Mouse (Mus musculus) fat pad, adult 2 months (tissue): ENCODE results near the gene Sbno2.

Experiments used
- DNase-seq: peaks from one replicate; pipeline ENCODE4 v3.0.0-alpha.2; 2011; ENCODE audit warnings: low read depth, low spot score; ENCODE audit errors: extremely low read depth

Gene Sbno2

DNA sequence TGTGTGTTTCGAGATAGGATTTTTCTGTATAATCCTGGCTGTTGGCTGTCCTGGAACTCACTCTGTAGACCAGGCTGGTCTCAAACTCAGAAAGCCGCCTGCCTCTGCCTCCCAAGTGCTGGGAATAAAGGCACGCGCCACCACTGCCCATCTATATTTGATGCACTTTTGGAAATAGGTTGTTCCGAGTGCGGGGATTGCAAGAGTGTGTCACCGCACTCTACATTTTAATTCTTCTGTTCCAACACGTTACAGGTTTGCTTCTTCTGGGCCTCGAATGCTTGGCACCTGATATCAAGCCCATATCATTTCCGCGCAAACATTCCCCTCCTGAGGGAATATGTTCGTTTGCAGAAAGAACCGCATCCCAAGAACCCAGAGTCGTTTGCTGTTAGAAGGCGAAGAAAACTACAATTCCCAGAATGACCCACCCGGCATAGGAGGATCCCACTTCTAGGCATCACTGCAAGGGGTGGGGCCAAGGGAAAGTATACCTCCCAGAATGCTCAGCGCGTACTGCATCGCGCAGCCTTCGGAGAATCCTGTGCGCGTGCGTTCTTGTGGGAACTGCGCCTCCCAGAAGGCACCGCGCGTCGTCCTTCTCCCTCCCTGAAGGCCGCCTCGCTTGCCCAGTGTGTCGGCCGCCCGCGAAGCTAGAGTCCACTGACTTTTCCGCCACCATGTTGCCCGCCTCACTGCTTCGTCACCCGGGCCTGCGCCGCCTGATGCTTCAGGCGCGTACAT lies 36.6 kb upstream of the Sbno2 start:
- peak; percentile 85 for DNase-seq

DNA sequence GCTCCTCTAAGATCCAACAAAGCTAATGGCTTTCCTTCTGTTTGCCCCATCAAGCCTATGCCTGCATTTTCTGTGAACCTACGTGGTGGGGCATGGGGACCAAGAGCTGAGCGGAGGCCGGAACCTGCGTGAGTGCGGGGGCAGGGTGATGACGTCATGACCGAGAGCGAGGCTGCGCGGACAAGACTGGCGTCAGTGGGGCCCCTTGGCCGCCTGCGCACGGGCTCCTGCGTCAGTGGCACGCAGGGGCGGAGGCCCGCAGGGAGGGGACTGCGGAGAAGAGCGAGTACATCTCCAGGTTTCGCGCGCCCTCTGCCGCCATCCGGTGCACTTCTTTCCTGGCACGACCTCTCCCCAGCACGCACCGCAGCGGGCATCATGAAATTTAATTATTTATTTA lies 35.9 kb upstream of the Sbno2 start:
- DNase-seq, result no peak

DNA sequence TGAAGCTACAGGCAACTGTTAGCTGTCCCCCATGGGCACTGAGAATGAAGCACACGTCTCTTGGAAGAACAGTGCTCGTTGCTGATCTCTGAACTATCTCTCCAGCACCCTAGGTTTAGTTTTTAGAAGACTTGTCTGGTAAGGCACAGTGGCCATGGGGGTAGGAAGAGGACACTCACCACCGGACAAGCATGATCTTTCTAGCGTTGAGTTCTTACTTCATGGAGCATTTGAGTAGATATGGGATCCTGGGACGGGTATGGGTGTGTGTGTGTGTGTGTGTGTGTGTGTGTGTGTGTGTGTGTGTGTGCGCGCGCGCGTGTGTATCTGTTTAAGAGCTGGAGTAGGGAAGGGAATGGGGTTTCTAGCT lies 35.3 kb upstream of the Sbno2 start, which contains the start of gene Cbarp:
Cbarp (minus strand) TSS at position 170 of the 370 bp plus-strand sequence.
- no peak for DNase-seq

DNA sequence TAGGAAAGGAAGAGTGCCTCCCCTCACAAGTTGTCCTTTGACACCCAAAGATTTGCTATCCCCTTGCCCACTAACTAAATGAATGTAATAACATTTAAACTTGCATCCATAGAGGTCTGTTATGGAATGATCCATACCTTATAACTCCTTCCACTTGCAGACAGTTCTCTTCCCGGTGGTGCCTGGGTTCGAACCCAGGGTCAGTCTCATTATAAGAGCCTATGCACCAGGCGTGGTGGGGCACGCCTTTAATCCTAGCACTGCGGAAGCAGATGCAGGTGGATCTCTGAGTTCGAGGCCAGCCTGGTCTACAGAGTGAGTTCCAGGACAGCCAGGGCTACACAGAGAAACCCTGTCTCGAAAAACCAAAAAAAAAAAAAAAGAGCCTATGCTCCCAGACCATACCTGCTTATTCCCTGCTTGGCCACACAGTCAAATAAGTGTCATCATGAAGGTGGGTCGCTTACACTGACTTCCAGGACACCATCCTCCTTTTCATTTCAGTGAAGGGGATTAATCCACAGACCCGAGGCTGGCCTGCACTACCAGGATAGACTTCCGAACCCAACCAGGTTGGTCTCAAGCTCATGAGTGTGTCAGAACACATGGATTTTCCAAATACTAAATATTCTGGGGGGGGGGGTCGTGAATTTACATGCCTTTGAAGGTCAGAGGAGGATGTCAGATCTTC lies 34.7 kb upstream of the Sbno2 start:
- DNase-seq, result no peak

DNA sequence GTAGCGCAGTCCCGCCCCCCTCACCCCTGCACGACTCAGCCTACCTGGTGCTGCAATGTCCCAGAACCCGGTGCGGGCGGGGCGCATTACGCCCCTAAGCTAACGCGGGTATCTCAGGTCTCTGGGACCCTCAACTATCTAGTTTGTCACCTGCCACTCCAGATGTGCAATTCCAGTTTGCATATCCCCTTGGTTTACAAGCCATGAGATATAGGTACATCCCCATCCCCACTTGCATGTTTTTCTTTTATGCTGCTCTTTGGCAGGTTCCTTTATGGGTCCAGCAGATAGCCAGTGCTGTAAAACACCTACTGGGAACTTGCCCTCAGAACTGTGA lies 34.0 kb upstream of the Sbno2 start:
- no peak for DNase-seq

DNA sequence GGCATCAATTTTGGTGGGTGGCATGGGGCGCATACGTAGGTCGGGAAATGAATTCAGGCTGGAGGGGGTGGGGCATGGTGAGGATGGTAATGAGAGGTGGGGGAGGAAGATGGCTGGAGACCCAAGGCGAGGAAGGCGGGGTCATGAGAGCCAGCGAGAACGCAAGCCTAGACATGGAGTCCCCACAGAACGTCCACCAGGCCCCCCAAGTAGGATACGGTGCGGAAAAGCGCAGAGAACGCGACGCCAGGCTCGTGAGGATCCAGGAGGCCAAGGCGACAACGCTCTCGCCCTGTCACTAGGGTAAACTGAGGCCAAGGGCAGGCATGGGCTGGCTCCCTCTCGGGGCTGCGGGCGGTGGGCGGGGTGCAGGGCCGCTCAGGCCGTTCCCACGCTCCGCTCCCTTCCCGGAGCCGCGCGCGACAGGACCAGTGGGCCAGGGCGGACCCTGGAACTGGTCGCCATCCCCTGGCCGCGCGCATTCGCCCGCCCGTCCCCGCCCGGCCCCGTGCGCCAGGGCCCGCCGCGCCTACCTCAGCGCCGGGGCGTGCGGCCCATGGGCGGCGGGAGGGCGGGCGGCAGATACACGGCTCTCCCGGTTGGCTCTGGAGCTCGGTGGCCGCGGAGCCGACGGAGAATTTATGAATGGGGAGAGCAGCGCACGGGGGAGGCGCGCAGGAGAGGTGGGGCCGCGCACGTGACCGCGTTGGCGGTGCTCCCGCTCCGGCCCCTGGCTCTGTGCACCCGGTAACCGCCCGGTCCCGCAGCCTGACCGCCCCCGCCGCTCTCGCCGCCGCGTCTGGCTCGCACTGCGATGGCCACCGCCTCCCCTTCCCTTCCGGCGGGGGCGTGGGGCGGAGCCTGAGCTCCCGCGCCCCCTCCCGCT lies 33.4 kb upstream of the Sbno2 start, which contains the start of gene Atp5d:
Atp5d (plus strand) TSS at position 80 of the 886 bp plus-strand sequence.
- DNase-seq, result no peak

DNA sequence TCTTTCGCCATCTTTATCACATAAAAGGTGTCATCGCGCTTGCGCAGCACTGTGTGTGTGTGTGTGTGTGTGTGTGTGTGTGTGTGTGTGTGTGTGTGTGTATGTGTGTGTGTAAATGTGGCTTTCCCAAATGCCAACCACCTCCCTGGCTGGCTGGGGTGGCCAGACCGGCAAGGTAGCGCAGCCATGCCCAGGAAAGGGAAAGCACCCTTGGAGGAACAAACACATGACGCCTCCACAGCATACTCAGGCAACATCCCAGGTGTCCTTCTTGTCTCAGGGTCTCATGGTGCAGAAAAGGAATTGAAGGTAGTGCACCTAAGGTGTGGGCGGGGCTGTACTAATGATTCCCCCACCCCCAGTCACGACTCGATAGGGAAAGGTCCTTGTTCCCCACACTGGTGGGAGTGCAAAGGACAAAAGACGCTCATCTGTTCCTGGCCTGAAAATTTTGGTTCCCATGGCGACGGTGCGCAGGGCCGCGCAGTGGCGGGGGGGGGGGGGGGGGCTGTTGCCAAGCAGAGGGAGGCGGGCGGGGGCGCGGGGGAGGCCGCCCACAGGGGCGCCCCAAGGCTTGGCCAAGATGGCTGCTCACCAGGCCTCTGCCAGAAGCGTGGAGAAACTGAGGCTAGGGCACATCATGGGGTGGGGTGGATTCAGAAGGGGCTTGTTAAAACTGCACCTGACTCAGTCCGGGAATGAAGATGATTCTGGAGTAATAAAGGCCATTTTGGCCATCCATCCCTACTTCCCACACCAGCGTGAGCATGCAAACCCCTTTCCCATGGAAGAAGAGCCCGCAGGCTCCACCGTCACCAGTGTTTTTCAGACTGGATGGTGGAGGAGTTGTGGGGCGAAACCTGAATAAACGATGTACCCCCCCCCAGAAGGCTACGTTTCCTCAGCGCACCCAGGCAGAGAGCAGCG lies 32.5 kb upstream of the Sbno2 start:
- no peak for DNase-seq

DNA sequence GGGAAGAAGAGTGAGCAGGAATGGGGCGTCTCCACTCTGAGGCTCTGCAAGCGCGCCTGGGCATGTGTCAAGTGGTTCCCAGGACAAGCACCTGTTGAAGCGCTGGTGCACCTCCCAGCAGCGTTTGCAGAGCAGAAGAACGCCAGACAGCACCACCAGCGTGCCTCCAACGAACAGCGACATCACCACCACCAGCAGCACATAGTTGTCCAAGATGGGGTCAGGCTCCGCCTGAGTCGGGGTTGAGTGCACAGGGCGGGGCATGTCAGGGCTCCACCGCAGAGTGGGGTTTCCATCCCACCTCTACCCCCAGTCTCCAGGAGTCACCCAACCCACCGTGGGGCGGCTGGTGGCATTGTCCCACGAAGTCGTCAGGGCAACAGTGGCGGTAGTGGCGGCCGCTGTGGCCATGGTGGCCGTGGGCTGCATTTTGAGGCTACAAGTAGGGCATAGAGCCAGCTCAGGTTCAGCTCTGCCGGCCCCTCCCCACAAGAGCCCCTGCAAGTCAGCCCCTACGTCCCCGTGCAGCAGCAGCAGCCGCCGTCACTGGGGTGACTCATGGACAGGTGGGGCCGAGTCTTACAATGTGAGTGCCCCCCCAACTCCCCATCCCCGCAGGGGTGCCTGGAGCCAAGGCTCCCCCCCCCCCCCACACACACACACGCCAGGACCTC lies 31.7 kb upstream of the Sbno2 start:
- no peak for DNase-seq

DNA sequence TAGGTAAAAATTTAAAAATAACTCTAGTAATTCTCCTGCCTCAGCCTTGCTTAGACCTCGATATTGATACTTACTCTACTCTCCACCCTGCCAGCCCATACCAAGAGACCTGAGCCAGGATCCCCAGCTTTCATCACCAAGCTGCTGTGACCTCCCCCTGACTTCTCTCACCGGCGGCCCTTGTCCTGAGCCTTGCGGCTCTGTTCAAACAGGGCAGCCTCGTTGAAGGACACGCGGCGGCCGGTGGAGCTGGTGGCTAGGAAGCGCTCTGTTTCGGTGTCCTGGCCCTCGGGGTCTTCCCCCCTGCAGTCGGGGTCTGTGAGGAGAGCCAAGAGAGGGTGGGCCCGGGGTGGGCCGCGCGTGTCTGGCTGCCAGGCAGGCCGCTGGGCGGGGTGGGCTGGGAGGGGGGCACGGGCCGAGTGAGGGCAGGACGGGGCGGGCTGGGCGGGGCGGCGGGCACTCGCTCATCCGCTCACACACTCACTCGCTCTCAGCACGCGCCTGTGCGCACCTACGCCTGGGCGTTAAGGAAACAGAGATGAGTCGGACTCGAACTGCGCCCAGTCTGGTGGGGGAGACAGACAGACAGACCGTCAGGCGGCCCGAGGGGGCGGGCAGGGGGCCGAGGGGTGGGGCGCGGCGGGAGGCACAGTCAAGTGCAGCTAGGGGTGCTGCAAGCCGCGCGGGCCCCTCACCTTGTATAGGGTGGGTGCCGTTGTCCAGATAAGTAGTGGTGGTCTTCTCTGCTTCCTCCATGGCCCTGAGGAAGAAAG lies 31.0 kb upstream of the Sbno2 start:
- DNase-seq, result no peak

DNA sequence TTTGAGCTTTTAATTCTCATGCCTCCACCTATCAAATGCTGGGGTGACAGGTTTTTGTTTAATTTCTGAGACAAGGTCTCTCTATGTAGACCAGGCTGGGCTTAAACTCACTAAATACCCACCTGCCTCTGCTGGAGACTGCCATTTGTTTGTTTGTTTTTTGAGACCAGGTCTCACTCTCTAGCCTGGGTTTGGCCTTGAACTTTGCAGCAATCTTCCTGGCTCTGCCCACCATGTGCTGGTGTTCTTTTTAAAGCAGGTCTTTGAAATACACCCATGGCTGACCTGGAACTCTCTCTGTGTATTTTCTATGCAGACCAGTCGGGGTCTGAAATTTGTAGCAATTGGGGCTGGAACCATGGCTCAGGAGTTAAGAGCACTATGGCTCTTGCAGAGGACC lies 30.3 kb upstream of the Sbno2 start:
- DNase-seq, result no peak

DNA sequence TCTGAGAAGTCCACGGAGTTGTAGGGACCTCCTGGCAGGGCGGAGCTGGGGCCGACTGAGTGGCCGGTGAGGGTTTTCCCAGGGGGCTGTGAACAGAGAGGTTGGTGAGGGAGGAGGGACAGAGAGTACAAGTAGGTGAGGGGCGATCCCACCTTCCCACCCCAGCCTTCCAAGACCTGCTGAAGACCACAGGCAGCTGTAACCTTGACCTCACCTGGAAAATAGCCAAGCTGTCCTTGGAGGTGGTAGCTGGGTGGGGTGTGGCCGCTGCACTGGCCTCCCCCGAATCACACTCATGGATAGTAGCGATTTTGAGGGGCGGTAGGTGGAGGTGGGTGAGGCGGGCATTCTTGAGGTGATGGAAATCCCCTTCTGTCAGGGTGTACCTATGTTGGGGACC lies 29.8 kb upstream of the Sbno2 start:
- DNase-seq, result no peak

DNA sequence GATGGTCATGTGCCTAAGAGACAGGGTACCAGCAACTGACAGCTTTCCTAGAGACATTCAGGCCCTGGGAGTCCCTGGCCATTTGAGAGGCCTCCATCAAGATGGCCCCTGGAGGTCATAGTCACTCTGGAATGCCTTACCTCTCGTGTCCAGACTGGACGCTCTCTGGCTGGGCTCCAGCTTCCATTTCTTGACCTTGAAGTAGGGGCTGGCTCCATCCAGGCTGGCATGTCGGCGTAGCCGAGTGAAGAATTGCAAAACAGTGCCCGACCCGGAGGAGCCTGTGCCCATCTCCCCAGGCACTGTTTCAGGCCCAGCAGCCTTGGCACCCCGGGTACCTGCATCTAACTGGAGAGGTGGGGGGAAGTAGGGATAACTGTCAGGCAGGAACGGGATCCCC lies 29.1 kb upstream of the Sbno2 start:
- DNase-seq, result no peak

DNA sequence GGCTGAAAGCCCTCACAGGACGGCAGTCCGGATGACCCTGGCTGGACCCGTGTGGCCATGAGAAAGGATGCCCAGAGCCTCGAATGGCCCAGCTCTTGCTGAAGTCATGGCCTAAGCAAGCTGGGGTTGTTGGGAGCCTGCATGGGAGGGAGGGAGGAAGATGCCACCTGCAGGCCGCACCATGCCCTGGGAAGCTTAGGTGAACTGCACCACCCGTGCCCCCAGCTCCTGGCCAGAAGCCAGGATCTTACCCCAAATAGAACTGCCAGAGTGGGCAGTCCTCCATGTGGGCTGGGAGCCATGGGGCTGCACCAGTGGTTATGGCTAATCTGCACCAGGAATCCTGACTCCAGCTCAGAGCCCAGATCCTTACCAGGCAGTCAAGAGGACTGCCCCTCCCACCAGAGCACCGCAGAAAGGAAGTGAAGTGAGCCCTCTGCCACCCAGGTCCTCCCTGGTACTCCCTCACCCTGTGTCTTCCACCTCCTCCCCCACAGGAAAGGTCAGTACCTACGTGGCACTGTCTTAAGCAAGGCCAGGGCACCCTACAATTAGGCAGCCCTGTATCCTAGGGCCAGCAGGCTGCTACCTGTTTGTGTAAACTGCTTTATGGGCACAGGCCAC lies 28.0 kb upstream of the Sbno2 start:
- DNase-seq, result no peak

DNA sequence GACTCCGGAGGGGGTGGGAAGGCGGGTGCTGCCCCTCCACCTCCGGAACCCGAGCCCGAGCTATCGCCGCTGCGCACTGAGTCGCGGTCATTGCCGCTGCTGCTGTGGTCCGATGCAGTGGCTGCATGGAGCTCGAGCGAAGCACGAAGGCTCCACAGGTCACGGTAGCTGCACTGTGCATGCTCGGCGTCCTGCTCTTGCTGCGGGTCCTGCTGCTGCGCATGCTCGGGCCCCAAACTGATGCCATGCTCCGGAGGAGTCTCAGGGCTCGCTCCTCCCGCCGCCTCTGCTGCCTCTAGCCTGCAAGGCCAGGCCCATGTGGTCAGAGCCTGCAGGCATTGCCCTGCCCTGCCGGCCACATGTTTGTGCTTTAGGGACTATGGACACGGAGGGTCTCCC lies 26.6 kb upstream of the Sbno2 start:
- DNase-seq, result no peak

DNA sequence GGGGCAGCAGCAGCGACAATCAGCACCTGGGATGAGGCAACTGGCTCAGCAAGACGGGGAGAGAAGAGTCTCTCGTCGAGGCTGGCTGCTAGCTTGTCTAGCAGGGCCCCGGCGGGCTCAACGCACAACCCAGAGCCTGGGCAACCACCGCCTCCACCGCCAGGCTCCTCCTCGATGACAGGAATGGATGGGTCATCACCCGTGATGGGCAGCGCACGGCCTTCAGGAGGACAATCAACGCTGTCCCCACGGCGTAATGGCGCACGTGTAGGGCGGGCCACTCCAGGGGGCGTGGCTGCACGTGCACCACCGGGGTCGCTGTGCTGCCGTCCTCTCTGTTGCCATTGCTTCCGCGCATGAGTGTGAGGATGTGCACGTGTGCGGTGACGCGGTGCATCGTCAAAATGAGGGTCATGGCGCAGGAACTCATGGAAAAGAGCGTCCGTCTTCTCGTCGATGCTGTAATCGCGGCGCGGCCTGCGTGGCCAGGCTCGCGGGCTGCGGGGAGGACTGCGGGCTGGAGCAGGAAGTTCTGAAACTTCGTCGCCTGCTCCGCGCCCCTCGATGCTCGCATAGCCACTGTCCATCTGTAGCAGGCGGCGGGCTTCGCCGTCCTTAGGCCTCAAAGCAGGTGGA lies 26.1 kb upstream of the Sbno2 start:
- DNase-seq, result no peak

DNA sequence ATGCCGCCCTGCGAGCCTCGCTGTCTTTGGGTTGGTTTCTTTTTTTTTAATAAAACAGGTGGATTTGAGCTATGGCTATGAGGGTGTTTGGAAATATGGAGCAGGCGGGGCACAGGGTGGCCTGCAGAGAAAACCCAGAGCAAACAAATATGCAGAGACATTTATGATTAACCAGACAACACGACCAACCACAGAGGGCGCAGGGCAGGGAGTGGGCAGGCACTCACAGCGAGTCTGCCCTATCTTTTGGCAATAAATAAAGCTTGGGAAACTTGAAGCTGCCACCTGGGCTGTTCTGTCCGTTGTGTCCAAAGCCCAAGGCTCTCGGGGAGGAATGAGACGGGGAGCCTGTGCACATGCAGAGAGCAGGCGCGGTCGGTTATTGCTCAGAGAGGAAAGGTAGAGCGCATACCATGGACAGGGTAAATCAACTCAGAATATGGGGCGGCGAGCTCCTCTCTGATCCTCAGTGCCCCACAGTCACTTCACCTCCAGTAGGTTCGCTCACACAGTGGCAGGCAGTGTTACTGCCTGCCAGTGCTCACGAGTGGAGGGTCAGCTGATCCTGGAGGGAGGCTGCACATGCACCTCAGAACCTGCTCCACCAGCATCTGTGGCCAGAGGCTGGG lies 25.1 kb upstream of the Sbno2 start:
- no peak for DNase-seq

DNA sequence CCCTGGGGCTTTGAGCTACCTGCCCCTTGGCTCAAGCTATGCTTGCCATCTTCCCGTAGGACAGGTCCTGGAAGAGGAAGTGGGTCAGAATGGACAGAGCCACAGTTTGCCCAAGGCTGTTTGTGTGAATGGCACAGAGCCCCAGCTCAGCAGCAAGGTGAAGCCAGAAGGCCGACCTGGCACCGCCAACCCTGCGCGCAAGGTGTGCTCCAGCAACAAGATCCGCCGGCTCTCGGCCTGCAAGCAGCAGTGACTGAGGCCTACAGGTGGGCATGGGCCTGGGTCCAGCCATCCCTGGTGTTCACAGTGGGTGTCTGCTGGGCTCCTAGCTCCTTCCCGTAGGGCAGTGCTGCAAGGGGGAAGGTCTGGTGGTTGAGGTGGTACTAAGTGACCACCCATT lies 24.5 kb upstream of the Sbno2 start:
- no peak for DNase-seq

DNA sequence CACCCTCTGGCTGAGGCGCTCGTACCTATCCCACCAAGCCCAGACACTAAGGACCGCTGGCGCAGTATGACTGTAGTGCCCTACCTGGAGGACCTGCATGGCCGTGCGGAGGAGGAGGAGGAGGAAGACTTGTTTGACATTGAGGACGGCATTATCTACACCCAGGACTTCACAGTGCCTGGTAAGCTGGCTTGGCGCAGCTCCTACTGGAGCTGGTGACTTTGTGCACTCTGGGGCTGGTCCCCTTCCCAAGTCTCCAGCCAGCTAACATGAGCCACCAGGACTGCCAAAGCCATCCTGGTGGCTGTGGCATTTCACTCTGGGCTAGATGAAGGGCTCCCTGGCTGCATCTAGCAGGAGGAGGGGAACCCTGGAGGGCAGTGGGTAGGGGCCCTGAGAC lies 22.5 kb upstream of the Sbno2 start:
- no peak for DNase-seq
